Mouse (Mus musculus): Measurements from ENCODE around the gene Gm13102. TPM values are rescaled to one million over a fixed set of nuclear protein-coding genes. Genes with fewer than 3 reads are reported as not detected.
"Not testable (repeated sequence)": the region's sequence is repeated elsewhere in the genome, so short reads cannot be mapped to it uniquely, and the experiment has no call there.

Gm13102 gene
- not detected in 2 replicates for polyA plus RNA-seq (2015; fragmentation: Nextera tagmentation; extraction: Ambion mirVana)

GRCm38 (mm10) chr4:144106174-144106573 lies at the start of gene Gm13102:
Gm13102 (plus strand) TSS chr4:144106474.
- not testable (repeated sequence) for H3K27ac ChIP-seq; H3K9ac ChIP-seq; H3K4me2 ChIP-seq; H3K9me3 ChIP-seq; ATAC-seq (ENCODE audit: insufficient number of reproducible peaks, low FRiP score, low TSS enrichment, low read depth); H3K4me1 ChIP-seq; H3K4me3 ChIP-seq; H3K36me3 ChIP-seq; H3K27me3 ChIP-seq
- 100% methylated on average over 1 of the region's 2 CpGs for WGBS

DNA sequence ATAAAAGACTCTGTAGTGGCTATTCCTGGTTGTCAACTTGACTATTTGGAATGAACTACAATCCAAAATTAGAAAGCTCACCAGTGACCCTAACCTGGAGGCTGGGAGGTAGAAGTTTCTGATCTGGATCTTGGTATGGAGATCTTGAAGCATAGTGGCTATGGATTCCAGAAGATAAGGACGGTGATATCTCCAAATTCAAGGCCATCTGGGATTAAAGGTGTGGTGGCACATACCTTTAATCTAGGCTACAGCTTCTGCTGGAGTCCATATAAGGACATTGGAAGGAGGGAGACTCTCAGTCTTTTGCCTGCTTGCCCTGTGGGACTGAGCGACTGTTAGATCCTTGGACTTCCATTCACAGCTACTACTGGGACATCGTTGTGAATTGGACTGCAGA lies 47.4 kb upstream of the Gm13102 start, which contains the start of gene Pramel4:
Gene Pramel4 (plus strand): TSS at position 301 of the 400 bp plus-strand sequence.
- WGBS, result 89% methylated on average over 3 of the region's 3 CpGs
- H3K27ac ChIP-seq; H3K27me3 ChIP-seq; H3K9ac ChIP-seq; H3K4me1 ChIP-seq; H3K9me3 ChIP-seq; H3K4me3 ChIP-seq; ATAC-seq (ENCODE audit: insufficient number of reproducible peaks, low FRiP score, low TSS enrichment, low read depth); H3K36me3 ChIP-seq; H3K4me2 ChIP-seq: not testable (repeated sequence)

Other genes starting within 250 kb of the Gm13102 start
- not detected in 2 replicates for gene Pramef6, start 206.1 kb upstream of the Gm13102 start, polyA plus RNA-seq (2015; fragmentation: Nextera tagmentation; extraction: Ambion mirVana)
- gene Pramef25, start 155.5 kb upstream of the Gm13102 start, polyA plus RNA-seq (2015; fragmentation: Nextera tagmentation; extraction: Ambion mirVana), result not detected in 2 replicates
- gene Gm13101, start 139.5 kb upstream of the Gm13102 start, polyA plus RNA-seq (2015; fragmentation: Nextera tagmentation; extraction: Ambion mirVana), result not detected in 2 replicates
- gene Pramef17, start 112.1 kb upstream of the Gm13102 start, polyA plus RNA-seq (2015; fragmentation: Nextera tagmentation; extraction: Ambion mirVana), result not detected in 2 replicates
- gene Pramel4, start 47.3 kb upstream of the Gm13102 start, polyA plus RNA-seq (2015; fragmentation: Nextera tagmentation; extraction: Ambion mirVana), result not detected in 2 replicates
- not detected in 2 replicates for gene Oog3, start 56.2 kb downstream of the Gm13102 start, polyA plus RNA-seq (2015; fragmentation: Nextera tagmentation; extraction: Ambion mirVana)
- gene Oog2, start 84.2 kb downstream of the Gm13102 start, polyA plus RNA-seq (2015; fragmentation: Nextera tagmentation; extraction: Ambion mirVana), result not detected in 2 replicates
- gene C87977, start 106.8 kb downstream of the Gm13102 start, polyA plus RNA-seq (2015; fragmentation: Nextera tagmentation; extraction: Ambion mirVana), result not detected in 2 replicates
- not detected in 2 replicates for gene Pramel5, start 174.0 kb downstream of the Gm13102 start, polyA plus RNA-seq (2015; fragmentation: Nextera tagmentation; extraction: Ambion mirVana)
- not detected in 2 replicates for gene Gm13128, start 223.8 kb downstream of the Gm13102 start, polyA plus RNA-seq (2015; fragmentation: Nextera tagmentation; extraction: Ambion mirVana)